Mouse (Mus musculus) stomach, embryonic 15.5 days (tissue): ENCODE results near the gene Adgrf1. TPM values are rescaled to one million over a fixed set of nuclear protein-coding genes. Genes with fewer than 3 reads are reported as not detected.

ENCODE experiments used
- ATAC-seq: fragments of 200-750 bp; cut with Nextera tagmentation; 2 replicates; pipeline ENCODE4 v1.8.0; 2017; ENCODE audit warnings: low read depth, moderate number of reproducible peaks, moderate TSS enrichment; ENCODE audit not compliant: insufficient read depth, low FRiP score
- H3K27ac ChIP-seq: fragments of 300-500 bp; sonication (generic); 2 replicates; pipeline ENCODE4 v1.5.1; 2015; ENCODE audit warnings: mild to moderate bottlenecking, inconsistent platforms
- H3K27me3 ChIP-seq: fragments of 300-500 bp; sonication (generic); replicated peaks from 2 replicates; pipeline ENCODE4 v1.6.1; 2015; ENCODE audit warnings: inconsistent platforms
- H3K36me3 ChIP-seq: fragments of 300-500 bp; sonication (generic); 2 replicates; pipeline ENCODE4 v1.6.1; 2015; ENCODE audit warnings: inconsistent platforms
- H3K4me1 ChIP-seq: fragments of 300-500 bp; sonication (generic); 2 replicates; pipeline ENCODE4 v1.6.1; 2015; ENCODE audit warnings: inconsistent platforms
- H3K4me2 ChIP-seq: fragments of 300-500 bp; sonication (generic); 2 replicates; pipeline ENCODE4 v1.6.1; 2015; ENCODE audit warnings: mild to moderate bottlenecking, inconsistent platforms
- H3K4me3 ChIP-seq: fragments of 300-500 bp; sonication (generic); replicated peaks from 2 replicates; pipeline ENCODE4 v1.5.1; 2015; ENCODE audit warnings: inconsistent platforms
- H3K9ac ChIP-seq: fragments of 300-500 bp; sonication (generic); 2 replicates; pipeline ENCODE4 v1.6.1; 2015; ENCODE audit warnings: inconsistent platforms
- H3K9me3 ChIP-seq: fragments of 300-500 bp; sonication (generic); 2 replicates; pipeline ENCODE4 v1.6.1; 2016; ENCODE audit warnings: inconsistent platforms
- WGBS: fragments of 180-500 bp; shearing (Covaris S2); methylation state at CpG from one replicate; pipeline ENCODE4 v1.1.7; 2015; 5-methylcytosine and 5-hydroxymethylcytosine counted together
- polyA plus RNA-seq: library from polyadenylated mRNA; unstranded; fragments of >200 nt; fragmentation: Nextera tagmentation; extraction: Ambion mirVana; gene quantifications from 2 replicates; pipeline ENCODE4 v1.2.1, GENCODE M21; 2015

Adgrf1 gene
- polyA plus RNA-seq, 1 experiment from 2014 or later = 0.05 TPM

GRCm38 (mm10) chr17:43368171-43368576, 98.0 kb downstream of the Adgrf1 start:
- H3K4me1 ChIP-seq = no peaks in the 10 kb centered on the region
- H3K4me2 ChIP-seq = no peak overlapping the region
- WGBS = 65% methylated on average over 5 of the region's 5 CpGs
- H3K9me3 ChIP-seq = no peaks in the 10 kb centered on the region
- H3K4me3 ChIP-seq = no peak overlapping the region
- no peak overlapping the region for H3K27ac ChIP-seq
- H3K27me3 ChIP-seq = no peaks in the 10 kb centered on the region
- no peak for ATAC-seq
- H3K36me3 ChIP-seq = no peaks in the 10 kb centered on the region
- no peak overlapping the region for H3K9ac ChIP-seq

- Histone ChIP-seq H3K4me3 (no peak overlapping the region), H3K9me3 (no peaks in the 10 kb centered on the region), H3K36me3 (no peaks in the 10 kb centered on the region), H3K4me2 (no peak overlapping the region), H3K27ac (no peak overlapping the region), H3K9ac (no peak overlapping the region), H3K4me1 (no peaks in the 10 kb centered on the region), H3K27me3 (no peaks in the 10 kb centered on the region)
- no peak for ATAC-seq
- 68% methylated on average over 4 of the region's 4 CpGs for WGBS
These were observed 102.5 kb downstream of the Adgrf1 start for GRCm38 (mm10) chr17:43372604-43373003.

- H3K4me2 ChIP-seq = no peak overlapping the region
These were observed 103.9 kb downstream of the Adgrf1 start for GRCm38 (mm10) chr17:43374020-43374419.

More at GRCm38 (mm10) chr17:43374020-43374419, 103.9 kb downstream of the Adgrf1 start:
- H3K9me3 ChIP-seq = no peaks in the 10 kb centered on the region
- H3K4me1 ChIP-seq = no peaks in the 10 kb centered on the region
- no peak for ATAC-seq
- no peaks in the 10 kb centered on the region for H3K36me3 ChIP-seq
- 31% methylated on average over 4 of the region's 4 CpGs for WGBS
- no peak overlapping the region for H3K4me3 ChIP-seq
- H3K27ac ChIP-seq = no peak overlapping the region
- H3K27me3 ChIP-seq = no peaks in the 10 kb centered on the region
- H3K9ac ChIP-seq = no peak overlapping the region

Other genes starting within 250 kb of the Adgrf1 start
- gene Adgrf5, start 90.1 kb downstream of the Adgrf1 start, polyA plus RNA-seq = 10.1 and 12.3 TPM in 2 replicates
- gene Mep1a, start 232.5 kb downstream of the Adgrf1 start, polyA plus RNA-seq = 5.6 and 6.9 TPM in 2 replicates